Mouse (Mus musculus) spleen, adult 2 months (tissue): ENCODE measurements around the gene Rtn4r.

Experiments
- CTCF ChIP-seq: fragments of 200-500 bp; IDR thresholded peaks from 2 replicates; pipeline ENCODE4 v1.5.1; 2011; ENCODE audit warnings: mild to moderate bottlenecking, inconsistent platforms; ENCODE audit not compliant: insufficient read depth, insufficient read length, insufficient replicate concordance; ENCODE audit errors: extremely low read depth
- POLR2A ChIP-seq: fragments of 200-500 bp; IDR thresholded peaks from 2 replicates; pipeline ENCODE4 v1.6.1; 2011; ENCODE audit warnings: low read depth, low read length, inconsistent platforms

DNA sequence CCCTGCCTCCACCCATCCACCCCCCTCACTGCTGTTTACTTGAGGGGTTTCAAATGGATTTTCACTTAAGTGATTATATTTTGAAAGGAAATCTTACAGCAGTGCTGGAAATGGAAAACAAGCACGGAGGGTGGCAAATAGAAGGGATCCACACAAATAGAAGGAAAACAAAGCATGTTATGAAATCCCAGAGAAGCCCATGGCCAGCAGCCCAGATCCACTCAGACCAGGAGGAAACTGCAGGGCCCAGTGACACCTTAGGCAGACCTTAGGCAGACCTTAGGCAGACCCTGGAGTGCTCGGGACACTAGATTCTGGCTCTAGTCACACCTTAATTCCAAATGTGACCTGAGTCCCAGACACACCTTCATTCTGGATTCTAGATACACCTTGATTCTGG lies 63.6 kb downstream of the Rtn4r start:
- TF ChIP-seq CTCF, result no peak
- no peak for TF ChIP-seq POLR2A
